Mouse (Mus musculus): ENCODE results near the gene Tesmin. TPM values are rescaled to one million over a fixed set of nuclear protein-coding genes. Genes with fewer than 3 reads are reported as not detected.
A peak's percentile ranks its signal among the peaks of the same experiment; 100 is the strongest.

The Tesmin gene
- polyA plus RNA-seq, 2 experiments = 0.25 to 0.30 TPM

DNA sequence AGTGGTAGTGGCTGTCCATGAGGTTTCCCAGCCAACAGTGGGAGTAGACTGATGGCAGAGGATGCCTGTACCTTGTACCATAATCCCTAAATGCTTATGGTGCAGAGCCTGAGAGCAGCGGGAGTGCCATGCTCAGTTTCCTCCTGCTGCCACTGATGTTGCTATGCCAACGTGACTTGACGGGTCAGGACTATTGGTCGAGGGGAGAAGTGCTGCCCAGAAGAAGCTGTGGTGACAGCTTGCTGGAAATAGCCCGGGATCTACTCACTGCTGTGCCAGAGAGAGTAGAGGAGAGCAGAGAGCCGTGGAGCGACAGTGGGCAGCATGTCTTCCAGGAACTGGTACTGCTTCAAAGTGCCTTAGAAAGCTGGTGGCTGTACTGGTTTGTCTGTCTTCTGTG lies 13.3 kb downstream of the Tesmin start:
- Histone ChIP-seq H3K9me3 (ENCODE audit: control insufficient read depth, low read length) (no peaks in the 10 kb centered on the region), H3K36me3 (replicated peaks; ENCODE audit: control insufficient read depth, insufficient read depth, low read depth) (no peaks in the 10 kb centered on the region), H3K4me2 (ENCODE audit: low read depth) (no peak overlapping the region), H3K9ac (replicated peaks) (no peak overlapping the region), H3K27me3 (ENCODE audit: control insufficient read depth, insufficient read depth, low read length) (no peaks in the 10 kb centered on the region), H3K4me1 (replicated peaks; ENCODE audit: control insufficient read depth in 2 of 2, insufficient read depth in 2 of 2, low read length in 1 of 2) (no peaks in the 10 kb centered on the region), H3K27ac (no peak overlapping the region), H3K4me3 (ENCODE audit: insufficient read depth in 1 of 2, low read depth in 2 of 2, low read length in 2 of 2) (no peak overlapping the region)
- ATAC-seq (ENCODE audit: insufficient read depth) (no peak), DNase-seq (ENCODE audit: low read depth in 3 of 3, low spot score in 3 of 3) (no peak)
- 48% methylated on average over 7 of the region's 7 CpGs for WGBS (ENCODE audit: insufficient replicate concordance)
- no peak for TF ChIP-seq EP300 (IDR thresholded peaks at IDR 0.05; ENCODE audit: low read depth)
- no peak for TF ChIP-seq CTCF (IDR thresholded peaks at IDR 0.05; ENCODE audit: low read depth)

- DNase-seq (ENCODE audit: low read depth in 3 of 3, low spot score in 3 of 3) = no peak
- Histone ChIP-seq H3K4me2 (ENCODE audit: low read depth) (no peak overlapping the region), H3K36me3 (replicated peaks; ENCODE audit: control insufficient read depth, insufficient read depth, low read depth) (no peaks in the 10 kb centered on the region), H3K9ac (replicated peaks) (no peak overlapping the region), H3K4me1 (replicated peaks; ENCODE audit: control insufficient read depth in 2 of 2, insufficient read depth in 2 of 2, low read length in 1 of 2) (no peaks in the 10 kb centered on the region), H3K9me3 (ENCODE audit: control insufficient read depth, low read length) (no peaks in the 10 kb centered on the region), H3K27ac (no peak overlapping the region), H3K4me3 (ENCODE audit: insufficient read depth in 1 of 2, low read depth in 2 of 2, low read length in 2 of 2) (no peak overlapping the region), H3K27me3 (ENCODE audit: control insufficient read depth, insufficient read depth, low read length) (no peaks in the 10 kb centered on the region)
- 61% methylated on average over 6 of the region's 6 CpGs for WGBS (ENCODE audit: insufficient replicate concordance)
- no peak for ATAC-seq (ENCODE audit: insufficient read depth)
- TF ChIP-seq EP300 (IDR thresholded peaks at IDR 0.05; ENCODE audit: low read depth) (no peak), CTCF (IDR thresholded peaks at IDR 0.05; ENCODE audit: low read depth) (no peak)
Observed at GRCm38 (mm10) chr19:3402390-3402789, 13.7 kb downstream of the Tesmin start.

DNA sequence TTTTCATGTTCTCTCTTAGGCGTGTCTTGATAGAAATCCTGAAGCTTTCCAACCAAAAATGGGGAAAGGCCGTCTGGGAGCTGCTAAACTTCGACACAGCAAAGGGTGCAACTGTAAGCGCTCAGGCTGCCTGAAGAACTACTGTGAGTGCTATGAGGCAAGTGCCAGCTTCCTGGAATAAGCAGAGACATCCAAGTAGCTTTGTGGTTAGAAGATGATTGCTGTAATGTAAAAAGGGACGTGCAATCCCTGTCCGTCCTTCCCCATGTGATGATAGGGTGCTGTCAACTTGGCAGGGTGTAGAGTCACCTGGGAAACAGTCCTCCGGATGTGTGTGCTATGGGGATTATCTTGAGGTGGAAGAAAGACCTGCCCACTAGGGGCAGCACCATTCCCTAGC lies 15.4 kb downstream of the Tesmin start:
- no peaks in the 10 kb centered on the region for H3K9me3 ChIP-seq (ENCODE audit: control insufficient read depth, low read length)
- H3K27ac ChIP-seq = no peak overlapping the region
- H3K4me3 ChIP-seq (ENCODE audit: insufficient read depth in 1 of 2, low read depth in 2 of 2, low read length in 2 of 2) = no peak overlapping the region
- ATAC-seq (ENCODE audit: insufficient read depth) = no peak
- no peaks in the 10 kb centered on the region for H3K36me3 ChIP-seq (replicated peaks; ENCODE audit: control insufficient read depth, insufficient read depth, low read depth)
- no peak overlapping the region for H3K4me2 ChIP-seq (ENCODE audit: low read depth)
- H3K4me1 ChIP-seq (replicated peaks; ENCODE audit: control insufficient read depth in 2 of 2, insufficient read depth in 2 of 2, low read length in 1 of 2) = no peaks in the 10 kb centered on the region
- 55% methylated on average over 7 of the region's 7 CpGs for WGBS (ENCODE audit: insufficient replicate concordance)
- no peaks in the 10 kb centered on the region for H3K27me3 ChIP-seq (ENCODE audit: control insufficient read depth, insufficient read depth, low read length)
- no peak for DNase-seq (ENCODE audit: low read depth in 3 of 3, low spot score in 3 of 3)
- no peak overlapping the region for H3K9ac ChIP-seq (replicated peaks)
- TF ChIP-seq CTCF (IDR thresholded peaks at IDR 0.05; ENCODE audit: low read depth) = no peak; the same call in 1 of the 2 replicates
- no peak for TF ChIP-seq EP300 (IDR thresholded peaks at IDR 0.05; ENCODE audit: low read depth)

DNA sequence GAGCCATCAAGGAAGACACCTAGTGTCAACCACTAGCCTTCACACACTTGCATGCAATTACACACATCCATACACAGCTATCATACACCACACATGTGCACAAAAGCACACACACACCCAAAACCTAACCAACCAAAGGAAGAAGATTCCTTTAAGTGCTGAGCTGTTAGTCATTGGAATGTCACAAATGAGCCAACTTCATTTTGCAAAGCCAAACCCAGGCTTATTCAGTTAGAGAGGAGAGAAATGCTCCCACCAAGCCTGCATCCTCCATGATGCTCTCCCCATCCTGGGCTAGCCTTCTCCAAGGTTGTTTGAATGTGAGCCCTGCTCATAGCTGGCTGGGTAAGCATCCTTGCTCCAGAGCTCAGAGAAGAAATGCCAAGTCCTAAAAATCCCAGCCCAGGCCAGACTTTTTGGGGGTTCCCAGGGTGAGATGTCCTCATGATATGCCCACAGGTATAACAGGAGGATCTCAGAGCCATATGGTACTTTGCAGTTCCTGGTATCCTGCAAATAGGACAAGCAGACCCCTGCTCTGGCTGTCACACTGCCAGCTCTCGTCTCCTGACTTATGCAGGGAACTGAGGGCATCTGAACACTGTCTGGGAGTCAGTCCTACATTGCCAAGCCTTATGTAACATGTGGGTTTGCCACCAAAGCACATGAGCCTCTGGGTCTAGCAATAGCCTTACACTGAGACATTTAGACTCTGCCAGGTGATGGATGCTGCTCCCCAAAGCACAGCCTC lies 17.0 kb downstream of the Tesmin start:
- 38% methylated on average over 1 of the region's 1 CpGs for WGBS (ENCODE audit: insufficient replicate concordance)

GRCm38 (mm10) chr19:3414268-3414733 lies 25.6 kb downstream of the Tesmin start, which contains the start of gene Gal:
Gene Gal (minus strand): TSS chr19:3414544.
- ATAC-seq (ENCODE audit: insufficient read depth) (no peak), DNase-seq (ENCODE audit: low read depth in 3 of 3, low spot score in 3 of 3) (no peak)
- TF ChIP-seq EP300 (IDR thresholded peaks at IDR 0.05; ENCODE audit: low read depth) (no peak), CTCF (IDR thresholded peaks at IDR 0.05; ENCODE audit: low read depth) (no peak)
- Histone ChIP-seq H3K4me2 (ENCODE audit: low read depth) (0 out of 2 replicates have a peak within 1 kb of the TSS, but pooled peaks have one; percentile 11), H3K9me3 (ENCODE audit: control insufficient read depth, low read length) (no peaks in the 10 kb centered on the region), H3K36me3 (replicated peaks; ENCODE audit: control insufficient read depth, insufficient read depth, low read depth) (no peaks in the 10 kb centered on the region), H3K4me1 (replicated peaks; ENCODE audit: control insufficient read depth in 2 of 2, insufficient read depth in 2 of 2, low read length in 1 of 2) (no peaks in the 10 kb centered on the region), H3K4me3 (ENCODE audit: insufficient read depth in 1 of 2, low read depth in 2 of 2, low read length in 2 of 2) (no peak within 1 kb of the TSS), H3K27ac (no peak within 1 kb of the TSS), H3K9ac (replicated peaks) (no peak within 1 kb of the TSS), H3K27me3 (ENCODE audit: control insufficient read depth, insufficient read depth, low read length) (peaks cover 18% of the 10 kb centered on the region)
- 3% methylated on average over 37 of the region's 37 CpGs for WGBS (ENCODE audit: insufficient replicate concordance)

More for the DNA sequence above, 17.0 kb downstream of the Tesmin start:
- DNase-seq (ENCODE audit: low read depth in 3 of 3, low spot score in 3 of 3) (no peak), ATAC-seq (ENCODE audit: insufficient read depth) (no peak)
- no peak overlapping the region for H3K4me3 ChIP-seq (ENCODE audit: insufficient read depth in 1 of 2, low read depth in 2 of 2, low read length in 2 of 2)
- no peaks in the 10 kb centered on the region for H3K9me3 ChIP-seq (ENCODE audit: control insufficient read depth, low read length)
- no peak overlapping the region for H3K27ac ChIP-seq
- H3K9ac ChIP-seq (replicated peaks) = no peak overlapping the region
- no peaks in the 10 kb centered on the region for H3K36me3 ChIP-seq (replicated peaks; ENCODE audit: control insufficient read depth, insufficient read depth, low read depth)
- no peaks in the 10 kb centered on the region for H3K27me3 ChIP-seq (ENCODE audit: control insufficient read depth, insufficient read depth, low read length)
- H3K4me1 ChIP-seq (replicated peaks; ENCODE audit: control insufficient read depth in 2 of 2, insufficient read depth in 2 of 2, low read length in 1 of 2) = no peaks in the 10 kb centered on the region
- no peak overlapping the region for H3K4me2 ChIP-seq (ENCODE audit: low read depth)
- TF ChIP-seq CTCF (IDR thresholded peaks at IDR 0.05; ENCODE audit: low read depth) (no peak), EP300 (IDR thresholded peaks at IDR 0.05; ENCODE audit: low read depth) (no peak)
